Mouse (Mus musculus) MEL (cell line): Measurements from ENCODE around the gene Fbxw7. TPM values are rescaled to one million over a fixed set of nuclear protein-coding genes. Genes with fewer than 3 reads are reported as not detected.
A peak's percentile ranks its signal among the peaks of the same experiment; 100 is the strongest.

Experiments used
- DNase-seq: peaks from one replicate; pipeline ENCODE4 v3.0.0; 2011; ENCODE audit warnings: low read depth, low spot score
- H3K27ac ChIP-seq: 2 replicates; pipeline ENCODE4 v1.5.1; 2012; ENCODE audit warnings: low read depth, mild to moderate bottlenecking, control low read depth, low read length, moderate library complexity; ENCODE audit not compliant: control insufficient read depth
- H3K27me3 ChIP-seq, 2 experiments: fragments of 150-350 bp in 1 of 2; sonication (generic) in 1 of 2; 2 replicates each; pipeline ENCODE4 v1.6.1; 2012; ENCODE audit warnings: low read length in 2 of 2, mild to moderate bottlenecking in 2 of 2, improper control_type of control experiment in 1 of 2, moderate library complexity in 1 of 2; ENCODE audit not compliant: insufficient read depth in 2 of 2, control insufficient read depth in 1 of 2
- H3K36me3 ChIP-seq, 2 experiments: 2 replicates each; pipeline ENCODE4 v1.6.1; 2012 to 2014; ENCODE audit warnings: low read length in 2 of 2, improper control_type of control experiment in 1 of 2, inconsistent platforms in 1 of 2, mild to moderate bottlenecking in 1 of 2; ENCODE audit not compliant: insufficient read depth in 2 of 2, control insufficient read depth in 1 of 2
- H3K4me1 ChIP-seq, 2 experiments: fragments of 150-350 bp in 1 of 2; sonication (generic) in 1 of 2; 2 replicates each; pipeline ENCODE4 v1.6.1; 2012; ENCODE audit warnings: low read length in 2 of 2, improper control_type of control experiment in 1 of 2, mild to moderate bottlenecking in 1 of 2; ENCODE audit not compliant: insufficient read depth in 2 of 2, control insufficient read depth in 1 of 2
- H3K4me3 ChIP-seq, 2 experiments: fragments of 150-350 bp in 1 of 2; sonication (generic) in 1 of 2; 2 replicates each; pipeline ENCODE4 v1.5.1; 2012; ENCODE audit warnings: low read depth in 2 of 2, low read length in 2 of 2, mild to moderate bottlenecking in 2 of 2, moderate library complexity in 2 of 2, control low read depth in 1 of 2, improper control_type of control experiment in 1 of 2; ENCODE audit not compliant: control insufficient read depth in 1 of 2, insufficient read depth in 1 of 2
- H3K79me2 ChIP-seq: 2 replicates; pipeline ENCODE4 v1.6.1; 2012; ENCODE audit warnings: mild to moderate bottlenecking, low read length, moderate library complexity; ENCODE audit not compliant: control insufficient read depth, poor library complexity, insufficient read depth
- H3K9ac ChIP-seq: 2 replicates; pipeline ENCODE4 v1.6.1; 2012; ENCODE audit warnings: low read depth, mild to moderate bottlenecking, control low read depth, low read length, moderate library complexity; ENCODE audit not compliant: control insufficient read depth, poor library complexity, severe bottlenecking
- H3K9me3 ChIP-seq: fragments of 150-350 bp; sonication (generic); replicated peaks from 2 replicates; pipeline ENCODE4 v1.6.1; 2012; ENCODE audit warnings: mild to moderate bottlenecking, low read length, improper control_type of control experiment, moderate library complexity; ENCODE audit not compliant: insufficient read depth
- BHLHE40 ChIP-seq: IDR thresholded peaks from 2 replicates; pipeline ENCODE4 v1.6.1; 2012; ENCODE audit warnings: low read depth, mild to moderate bottlenecking, inconsistent platforms, low read length, improper control_type of control experiment, borderline replicate concordance
- CHD1 ChIP-seq: IDR thresholded peaks from 2 replicates; pipeline ENCODE4 v1.6.1; 2012; ENCODE audit warnings: low read depth, mild to moderate bottlenecking, inconsistent platforms, low read length, improper control_type of control experiment
- CTCF ChIP-seq, 3 experiments: IDR thresholded peaks in 2 of 3; conservative IDR thresholded peaks in 1 of 3; 2 replicates each; pipeline ENCODE4 v1.5.1; 2011 to 2012; ENCODE audit warnings: low read length in 3 of 3, low read depth in 2 of 3, mild to moderate bottlenecking in 2 of 3, improper control_type of control experiment in 1 of 3, inconsistent platforms in 1 of 3, mixed read lengths in 1 of 3, moderate library complexity in 1 of 3; ENCODE audit not compliant: control insufficient read depth in 1 of 3, insufficient read depth in 1 of 3, poor library complexity in 1 of 3, severe bottlenecking in 1 of 3
- E2F4 ChIP-seq: IDR thresholded peaks from 2 replicates; pipeline ENCODE4 v1.6.1; 2011; ENCODE audit warnings: low read depth, low read length, improper control_type of control experiment, borderline replicate concordance
- ELF1 ChIP-seq: IDR thresholded peaks from 2 replicates; pipeline ENCODE4 v1.6.1; 2014; ENCODE audit warnings: low read depth, mild to moderate bottlenecking, inconsistent platforms, low read length, improper control_type of control experiment, moderate library complexity
- EP300 ChIP-seq, 2 experiments: IDR thresholded peaks; 2 replicates each; pipeline ENCODE4 v1.6.1; 2011; ENCODE audit warnings: improper control_type of control experiment in 2 of 2, low read length in 2 of 2, low read depth in 1 of 2, mild to moderate bottlenecking in 1 of 2
- ETS1 ChIP-seq: IDR thresholded peaks from 2 replicates; pipeline ENCODE4 v1.6.1; 2012; ENCODE audit warnings: low read depth, mild to moderate bottlenecking, inconsistent platforms, low read length, improper control_type of control experiment, moderate library complexity
- GABPA ChIP-seq: IDR thresholded peaks from 2 replicates; pipeline ENCODE4 v1.6.1; 2012; ENCODE audit warnings: low read depth, mild to moderate bottlenecking, inconsistent platforms, low read length, improper control_type of control experiment, moderate library complexity
- GATA1 ChIP-seq: IDR thresholded peaks from 2 replicates; pipeline ENCODE4 v1.6.1; 2011; ENCODE audit warnings: low read depth, low read length, improper control_type of control experiment
- HCFC1 ChIP-seq: IDR thresholded peaks from 2 replicates; pipeline ENCODE4 v1.6.1; 2012; ENCODE audit warnings: low read depth, mild to moderate bottlenecking, inconsistent platforms, low read length, improper control_type of control experiment, moderate library complexity
- KAT2A ChIP-seq: conservative IDR thresholded peaks from 2 replicates; pipeline ENCODE4 v1.6.1; 2012; ENCODE audit warnings: low read depth, low read length, improper control_type of control experiment, inconsistent platforms
- MAFK ChIP-seq: IDR thresholded peaks from 2 replicates; pipeline ENCODE4 v1.6.1; 2011; ENCODE audit warnings: low read depth, mild to moderate bottlenecking, low read length, improper control_type of control experiment, borderline replicate concordance
- MAX ChIP-seq: IDR thresholded peaks from 2 replicates; pipeline ENCODE4 v1.6.1; 2011; ENCODE audit warnings: low read length, improper control_type of control experiment
- MAZ ChIP-seq: IDR thresholded peaks from 2 replicates; pipeline ENCODE4 v1.6.1; 2012; ENCODE audit warnings: low read depth, mild to moderate bottlenecking, inconsistent platforms, low read length, improper control_type of control experiment
- MXI1 ChIP-seq: IDR thresholded peaks from 2 replicates; pipeline ENCODE4 v1.6.1; 2011; ENCODE audit warnings: mild to moderate bottlenecking, low read depth, low read length, improper control_type of control experiment
- MYB ChIP-seq: IDR thresholded peaks from 2 replicates; pipeline ENCODE4 v1.6.1; 2011; ENCODE audit warnings: mild to moderate bottlenecking, low read depth, low read length, improper control_type of control experiment
- MYC ChIP-seq: IDR thresholded peaks from 2 replicates; pipeline ENCODE4 v1.6.1; 2011; ENCODE audit warnings: low read depth, mild to moderate bottlenecking, low read length, improper control_type of control experiment, moderate library complexity
- NRF1 ChIP-seq: IDR thresholded peaks from 2 replicates; pipeline ENCODE4 v1.6.1; 2014; ENCODE audit warnings: low read depth, mild to moderate bottlenecking, inconsistent platforms, low read length, improper control_type of control experiment, moderate library complexity; ENCODE audit not compliant: poor library complexity, insufficient read depth, severe bottlenecking
- RAD21 ChIP-seq: IDR thresholded peaks from 2 replicates; pipeline ENCODE4 v1.6.1; 2011; ENCODE audit warnings: mild to moderate bottlenecking, low read depth, low read length, improper control_type of control experiment
- SIN3A ChIP-seq: IDR thresholded peaks from 2 replicates; pipeline ENCODE4 v1.6.1; 2012; ENCODE audit warnings: low read length, improper control_type of control experiment, inconsistent platforms
- SMC3 ChIP-seq: IDR thresholded peaks from 2 replicates; pipeline ENCODE4 v1.6.1; 2011; ENCODE audit warnings: low read depth, low read length, improper control_type of control experiment
- TAL1 ChIP-seq: IDR thresholded peaks from 2 replicates; pipeline ENCODE4 v1.6.1; 2012; ENCODE audit warnings: mild to moderate bottlenecking, inconsistent platforms, low read length, moderate library complexity, mixed read lengths
- TCF12 ChIP-seq: IDR thresholded peaks from 2 replicates; pipeline ENCODE4 v1.6.1; 2014; ENCODE audit warnings: low read depth, mild to moderate bottlenecking, inconsistent platforms, low read length, improper control_type of control experiment, moderate library complexity
- UBTF ChIP-seq: IDR thresholded peaks from 2 replicates; pipeline ENCODE4 v1.6.1; 2012; ENCODE audit warnings: low read depth, mild to moderate bottlenecking, inconsistent platforms, low read length, improper control_type of control experiment, moderate library complexity, borderline replicate concordance; ENCODE audit not compliant: insufficient read depth
- USF2 ChIP-seq, 2 experiments: IDR thresholded peaks; 2 replicates each; pipeline ENCODE4 v1.6.1; 2011 to 2012; ENCODE audit warnings: improper control_type of control experiment in 2 of 2, low read length in 2 of 2, borderline replicate concordance in 1 of 2, inconsistent platforms in 1 of 2, low read depth in 1 of 2, mild to moderate bottlenecking in 1 of 2; ENCODE audit not compliant: insufficient read depth in 1 of 2
- ZC3H11A ChIP-seq: IDR thresholded peaks from 2 replicates; pipeline ENCODE4 v1.6.1; 2012; ENCODE audit warnings: low read depth, mild to moderate bottlenecking, inconsistent platforms, low read length, improper control_type of control experiment
- ZKSCAN1 ChIP-seq: IDR thresholded peaks from 2 replicates; pipeline ENCODE4 v1.6.1; 2012; ENCODE audit warnings: low read depth, mild to moderate bottlenecking, inconsistent platforms, low read length, improper control_type of control experiment, moderate library complexity
- ZNF384 ChIP-seq: IDR thresholded peaks from 2 replicates; pipeline ENCODE4 v1.6.1; 2012; ENCODE audit warnings: low read depth, mild to moderate bottlenecking, inconsistent platforms, low read length, improper control_type of control experiment
- polyA plus RNA-seq, 2 experiments: library from polyadenylated mRNA; stranded (reverse) in 1 of 2; unstranded in 1 of 2; fragments of >175 nt in 1 of 2; fragments of >200 nt in 1 of 2; gene quantifications; 2 replicates each; pipeline versions ENCODE4 v1.2.1 to v1.2.4; 2012; ENCODE audit warnings: low replicate concordance in 2 of 2, low read depth in 1 of 2; ENCODE audit not compliant: insufficient read length in 2 of 2, insufficient read depth in 1 of 2, missing spikeins in 1 of 2
- total RNA-seq: library from RNA; depleted of rRNA; stranded (reverse); fragments of 300-350 nt; gene quantifications from 2 replicates; pipeline ENCODE4 v1.2.3, GENCODE M21; 2012

Fbxw7 gene
- total and polyA plus RNA-seq, 3 experiments = 11.8 to 14.5 TPM; not detected in 1

GRCm38 (mm10) chr3:84937360-84938355 is 122.6 kb downstream of the Fbxw7 start:
- Histone ChIP-seq H3K4me1 (peaks cover 5 to 8% of the 10 kb centered on the region in 2 experiments; a peak in 2 of 4 replicates), H3K9me3 (no peaks in the 10 kb centered on the region), H3K27me3 (no peaks in the 10 kb centered on the region), H3K79me2 (no peaks in the 10 kb centered on the region), H3K36me3 (peaks cover 0 to 21% of the 10 kb centered on the region in 2 experiments; a peak in 3 of 4 replicates), H3K9ac (no peak overlapping the region), H3K27ac (no peak overlapping the region), H3K4me3 (no peak overlapping the region)
- TF ChIP-seq TAL1 (peak; percentile 57), TCF12 (0 out of 2 replicates have a peak, but pooled peaks have one; percentile 20), ELF1 (no peak), CHD1 (no peak), EP300 (IDR thresholded peaks at IDR 0.05; ENCODE audit: low read depth in 1 of 2, low read length in 2 of 2) (no peak), MAX (no peak), BHLHE40 (no peak), GATA1 (peak; percentile 54; the same call in 1 of the 2 replicates), SIN3A (peak; percentile 58; the same call in 1 of the 2 replicates), HCFC1 (no peak), NRF1 (no peak), MYC (no peak), ETS1 (peak; percentile 94)
- DNase-seq = peak; percentile 80

- Histone ChIP-seq H3K9ac (peak overlapping the region; percentile 26; the same call in 1 of the 2 replicates), H3K27ac (peak overlapping the region; percentile 80), H3K4me1 (peaks cover 15 to 16% of the 10 kb centered on the region in 2 experiments), H3K36me3 (peaks cover 0 to 38% of the 10 kb centered on the region in 2 experiments; a peak in 2 of 4 replicates), H3K27me3 (no peaks in the 10 kb centered on the region), H3K79me2 (peaks cover 10% of the 10 kb centered on the region), H3K4me3 (no peak overlapping the region), H3K9me3 (no peaks in the 10 kb centered on the region)
- peak; percentile 85 for DNase-seq
- no peak for TF ChIP-seq ZC3H11A
- TF ChIP-seq ZKSCAN1 = no peak
- TF ChIP-seq CTCF (IDR thresholded peaks at IDR 0.05 in 2 of 3, conservative IDR thresholded peaks at IDR 0.05 in 1 of 3; ENCODE audit: control insufficient read depth in 1 of 3, insufficient read depth in 1 of 3, low read depth in 2 of 3, low read length in 3 of 3, poor library complexity in 1 of 3, severe bottlenecking in 1 of 3) = no peak
- TF ChIP-seq RAD21 = no peak
- no peak for TF ChIP-seq SMC3
- TF ChIP-seq ZNF384 = 0 out of 2 replicates have a peak, but pooled peaks have one; percentile 26
- TF ChIP-seq MXI1 = no peak
- TF ChIP-seq ELF1 = peak; percentile 71
- TF ChIP-seq TAL1 = peak; percentile 77
- no peak for TF ChIP-seq MYB
- 0 out of 2 replicates have a peak, but pooled peaks have one; percentile 20 for TF ChIP-seq KAT2A
- TF ChIP-seq USF2 (IDR thresholded peaks at IDR 0.05; ENCODE audit: borderline replicate concordance in 1 of 2, insufficient read depth in 1 of 2, low read depth in 1 of 2, low read length in 2 of 2) = no peak
- TF ChIP-seq MYC = 0 out of 2 replicates have a peak, but pooled peaks have one; percentile 42
- 0 out of 2 replicates have a peak, but pooled peaks have one; percentile 21 for TF ChIP-seq MAFK
- no peak for TF ChIP-seq E2F4
- peak; percentile 60; the same call in 1 of the 2 replicates for TF ChIP-seq GABPA
- peak; percentile 58; the same call in 1 of the 2 replicates for TF ChIP-seq MAZ
- TF ChIP-seq UBTF = no peak
These were observed 129.9 kb downstream of the Fbxw7 start for GRCm38 (mm10) chr3:84944933-84945332.
